In the genomic region with DNA sequence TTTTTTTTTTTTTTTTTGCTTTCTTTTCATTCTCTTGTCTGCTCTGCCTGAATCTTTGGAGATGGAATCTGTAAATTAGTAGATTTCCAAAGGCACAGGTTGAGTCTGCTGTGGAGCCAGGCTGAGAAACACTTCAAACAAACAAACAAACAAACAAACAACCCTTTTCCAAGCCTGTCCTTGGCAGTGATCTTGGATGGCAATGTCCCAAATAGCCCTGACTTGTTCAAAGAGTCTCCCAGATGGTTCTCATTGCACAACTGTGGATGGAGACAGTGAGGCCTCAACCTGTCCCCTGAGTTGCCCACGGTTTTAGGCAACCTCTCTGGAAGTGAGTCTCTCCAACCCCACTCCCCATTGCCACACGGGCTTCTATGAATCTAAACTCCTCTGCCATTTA, we compare ENCODE assay signal across 9 mouse cellular contexts. TPM values are rescaled to one million over a fixed set of nuclear protein-coding genes. Genes with fewer than 3 reads are reported as not detected.
DNase-seq lines count a peak whose midpoint lies in the region; ATAC-seq and TF ChIP-seq lines count a peak whose summit lies in the region.
"Had no signal": no experiment of that assay in that cellular context is flagged by ENCODE, and none has a peak within 500 bp of the region (broad histone marks: within the 10 kb centered on the region; RNA-seq: fewer than 3 reads in every experiment).

No protein-coding gene starts in this region.

- no peak overlapping the region for H3K9ac ChIP-seq in heart, embryonic 13.5 days
- H3K9ac ChIP-seq in forebrain, embryonic 12.5 days, result no peak overlapping the region
- no peak overlapping the region for H3K9ac ChIP-seq in limb, embryonic 13.5 days

- no peak overlapping the region for H3K4me3 ChIP-seq in heart, embryonic 13.5 days
- peak overlapping the region; percentile 89 for H3K4me3 ChIP-seq in E14TG2a.4 (replicated peaks; ENCODE audit: low read length)
- H3K4me3 ChIP-seq in forebrain, embryonic 12.5 days (replicated peaks), result peak overlapping the region; percentile 85; the same call in 1 of the 2 replicates
- no peak overlapping the region for H3K4me3 ChIP-seq in limb, embryonic 13.5 days

- peaks cover 53% of the 10 kb centered on the region for H3K4me1 ChIP-seq in heart, embryonic 13.5 days
- H3K4me1 ChIP-seq in E14TG2a.4 (replicated peaks; ENCODE audit: low read depth, low read length), result peaks cover 75% of the 10 kb centered on the region
- H3K4me1 ChIP-seq in forebrain, embryonic 12.5 days, result peaks cover 32% of the 10 kb centered on the region
- H3K4me1 ChIP-seq in limb, embryonic 13.5 days, result peaks cover 45% of the 10 kb centered on the region

- DNase-seq in heart, adult 9 months (ENCODE audit: low spot score in 2 of 2), result no peak
- no peak for DNase-seq in ovary, postnatal 10 days (ENCODE audit: low spot score)
- DNase-seq in gastrocnemius, postnatal 25 days, result no peak

- peaks cover 41% of the 10 kb centered on the region for H3K36me3 ChIP-seq in heart, embryonic 13.5 days
- peaks cover 21% of the 10 kb centered on the region for H3K36me3 ChIP-seq in E14TG2a.4 (ENCODE audit: insufficient read depth, low read length)
- peaks cover 49% of the 10 kb centered on the region for H3K36me3 ChIP-seq in forebrain, embryonic 12.5 days (replicated peaks)
- peaks cover 26% of the 10 kb centered on the region for H3K36me3 ChIP-seq in limb, embryonic 13.5 days
- H3K36me3 ChIP-seq: G1E had no signal

- no peak for TF ChIP-seq CTCF in E14TG2a.4 (conservative IDR thresholded peaks at IDR 0.05; ENCODE audit: low read length)

- ATAC-seq in heart, embryonic 13.5 days (ENCODE audit: extremely low read depth, insufficient number of reproducible peaks, low FRiP score, low TSS enrichment), result no peak
- no peak for ATAC-seq in forebrain, embryonic 12.5 days (ENCODE audit: low FRiP score)
- ATAC-seq in limb, embryonic 13.5 days (ENCODE audit: low FRiP score, low read depth), result no peak
- no peak for ATAC-seq in inflammation-experienced regulatory T-cells, adult 6 months

- H3K27me3 ChIP-seq in heart, embryonic 13.5 days (replicated peaks), result no peaks in the 10 kb centered on the region
- no peaks in the 10 kb centered on the region for H3K27me3 ChIP-seq in E14TG2a.4 (ENCODE audit: insufficient read depth, low read length)
- H3K27me3 ChIP-seq in forebrain, embryonic 12.5 days, result no peaks in the 10 kb centered on the region
- no peaks in the 10 kb centered on the region for H3K27me3 ChIP-seq in limb, embryonic 13.5 days

- H3K9me3 ChIP-seq in heart, embryonic 13.5 days, result no peaks in the 10 kb centered on the region
- no peaks in the 10 kb centered on the region for H3K9me3 ChIP-seq in E14TG2a.4 (ENCODE audit: low read length)
- H3K9me3 ChIP-seq in forebrain, embryonic 12.5 days, result peaks cover 16% of the 10 kb centered on the region
- no peaks in the 10 kb centered on the region for H3K9me3 ChIP-seq in limb, embryonic 13.5 days

- WGBS in heart, embryonic 13.5 days, result 82% methylated on average over 2 of the region's 2 CpGs
- WGBS in forebrain, embryonic 12.5 days, result 91% methylated on average over 2 of the region's 2 CpGs
- 62% methylated on average over 2 of the region's 2 CpGs for WGBS in limb, embryonic 13.5 days

- no peak overlapping the region for H3K27ac ChIP-seq in heart, embryonic 13.5 days (replicated peaks)
- H3K27ac ChIP-seq in forebrain, embryonic 12.5 days, result no peak overlapping the region
- H3K27ac ChIP-seq in limb, embryonic 13.5 days, result no peak overlapping the region

- H3K4me2 ChIP-seq in heart, embryonic 13.5 days, result peak overlapping the region; percentile 87; the same call in 1 of the 2 replicates
- 0 out of 2 replicates have a peak overlapping the region, but pooled peaks have one; percentile 77 for H3K4me2 ChIP-seq in forebrain, embryonic 12.5 days
- peak overlapping the region; percentile 87 for H3K4me2 ChIP-seq in limb, embryonic 13.5 days (replicated peaks)

RNA-seq across cellular contexts. Expression of a gene that starts 4.1 kb away (rescaled TPM):
- polyA plus RNA-seq in heart, embryonic 13.5 days (2015; fragmentation: Nextera tagmentation; extraction: Ambion mirVana), result 69.7 and 70.4 TPM in 2 replicates
- polyA plus RNA-seq in forebrain, embryonic 12.5 days (2016; fragmentation: Nextera tagmentation; extraction: Ambion mirVana), result 148 and 166 TPM in 2 replicates
- polyA plus RNA-seq in limb, embryonic 13.5 days (2015; fragmentation: Nextera tagmentation; extraction: Ambion mirVana), result 94.5 and 95.9 TPM in 2 replicates
- polyA plus RNA-seq in inflammation-experienced regulatory T-cells, adult 6 months (2017; shearing (Covaris generic)), result 10 to 100 TPM; 58.9 to 87.5 (median 79.1) TPM
- total RNA-seq in gastrocnemius, postnatal 25 days (2021), result 1 to 10 TPM; 1.4 to 2.2 TPM
- polyA plus RNA-seq: G1E had no signal

Comparison
In these comparisons a context has a peak if more than half of its experiments do, and no peak if none do; other contexts are left out.
1. H3K4me3 ChIP-seq: peak in E14TG2a.4 (single experiment) and forebrain, embryonic 12.5 days (single experiment); none in heart, embryonic 13.5 days (single experiment) and limb, embryonic 13.5 days (single experiment).
2. Peak in every context shown above with its lines, with median percentiles within 50 percentile points of each other: H3K4me2 ChIP-seq.